Mouse (Mus musculus) spleen, adult 12 weeks (tissue): ENCODE measurements around the gene Rbks.

Source experiments
- DNase-seq: peaks from one replicate; pipeline ENCODE4 v3.0.0; 2022; ENCODE audit warnings: low spot score

Gene Rbks

DNA sequence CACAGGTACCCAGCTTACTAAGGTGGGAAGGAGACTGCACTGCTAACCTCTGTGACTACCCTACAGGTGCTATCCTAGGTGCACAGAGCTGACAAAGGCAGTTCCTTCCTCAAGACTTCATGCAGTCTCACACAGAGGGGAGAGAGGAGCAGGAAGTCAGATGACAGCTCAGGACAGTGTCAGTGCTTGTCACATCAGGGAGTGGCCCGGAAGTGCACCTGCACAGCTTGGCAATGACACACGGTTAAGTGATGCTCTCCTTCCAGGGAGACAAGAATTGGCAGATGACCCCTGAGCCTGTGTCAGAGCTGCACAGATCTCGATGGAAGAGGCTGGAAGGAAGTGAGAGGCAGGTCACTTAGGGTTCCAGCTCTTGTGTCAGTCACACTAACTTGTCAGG, 115.5 kb downstream of the Rbks start:
- no peak for DNase-seq

DNA sequence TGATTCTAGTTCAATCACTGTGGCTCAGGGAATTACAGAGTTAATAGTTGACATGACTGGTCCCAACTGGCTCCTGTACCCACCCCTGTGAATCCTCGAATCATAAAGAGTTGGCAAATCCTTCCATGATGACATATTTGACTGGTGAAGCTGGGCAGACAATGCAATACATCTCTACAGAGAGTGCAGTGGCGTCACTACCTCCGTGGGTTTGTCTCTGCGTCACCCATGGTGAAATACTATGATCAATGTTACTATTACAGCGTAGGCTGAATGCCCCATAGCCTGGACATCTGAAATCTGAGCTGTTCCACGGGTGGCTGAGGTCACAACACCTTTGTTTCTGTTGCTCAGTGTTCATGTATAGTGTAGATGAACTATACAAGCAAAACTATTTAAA, 116.2 kb downstream of the Rbks start:
- no peak for DNase-seq

DNA sequence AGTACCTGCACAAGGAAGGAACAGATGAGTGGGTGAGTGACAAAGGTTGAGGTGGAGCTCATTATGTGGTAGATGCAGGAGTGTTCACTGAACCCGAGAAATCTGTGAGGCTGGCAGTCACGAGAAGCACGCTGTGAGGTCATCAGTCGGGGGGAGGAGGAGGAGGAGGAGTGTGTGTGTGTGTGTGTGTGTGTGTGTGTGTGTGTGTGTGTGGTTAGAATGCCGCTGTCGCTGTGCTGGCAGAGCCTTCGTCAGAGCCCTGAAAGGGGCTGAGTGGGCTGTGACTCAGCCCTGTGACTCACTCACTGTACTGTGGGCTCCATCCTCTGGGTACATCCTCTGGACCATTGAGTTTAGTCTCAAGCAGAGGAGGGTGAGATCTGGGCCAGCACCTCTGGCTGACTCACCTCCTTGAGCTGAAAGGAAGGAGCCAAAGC, 120.9 kb downstream of the Rbks start:
- DNase-seq: no peak
